Mouse (Mus musculus) MEL (cell line): Measurements from ENCODE around the gene Dll1. TPM values are rescaled to one million over a fixed set of nuclear protein-coding genes. Genes with fewer than 3 reads are reported as not detected.

Experiments used
- DNase-seq: peaks from one replicate; pipeline ENCODE4 v3.0.0; 2011; ENCODE audit warnings: low read depth, low spot score
- H3K27ac ChIP-seq: 2 replicates; pipeline ENCODE4 v1.5.1; 2012; ENCODE audit warnings: low read depth, mild to moderate bottlenecking, control low read depth, low read length, moderate library complexity; ENCODE audit not compliant: control insufficient read depth
- H3K27me3 ChIP-seq, 2 experiments: fragments of 150-350 bp in 1 of 2; sonication (generic) in 1 of 2; 2 replicates each; pipeline ENCODE4 v1.6.1; 2012; ENCODE audit warnings: low read length in 2 of 2, mild to moderate bottlenecking in 2 of 2, improper control_type of control experiment in 1 of 2, moderate library complexity in 1 of 2; ENCODE audit not compliant: insufficient read depth in 2 of 2, control insufficient read depth in 1 of 2
- H3K36me3 ChIP-seq, 2 experiments: 2 replicates each; pipeline ENCODE4 v1.6.1; 2012 to 2014; ENCODE audit warnings: low read length in 2 of 2, improper control_type of control experiment in 1 of 2, inconsistent platforms in 1 of 2, mild to moderate bottlenecking in 1 of 2; ENCODE audit not compliant: insufficient read depth in 2 of 2, control insufficient read depth in 1 of 2
- H3K4me1 ChIP-seq, 2 experiments: fragments of 150-350 bp in 1 of 2; sonication (generic) in 1 of 2; 2 replicates each; pipeline ENCODE4 v1.6.1; 2012; ENCODE audit warnings: low read length in 2 of 2, improper control_type of control experiment in 1 of 2, mild to moderate bottlenecking in 1 of 2; ENCODE audit not compliant: insufficient read depth in 2 of 2, control insufficient read depth in 1 of 2
- H3K4me3 ChIP-seq, 2 experiments: fragments of 150-350 bp in 1 of 2; sonication (generic) in 1 of 2; 2 replicates each; pipeline ENCODE4 v1.5.1; 2012; ENCODE audit warnings: low read depth in 2 of 2, low read length in 2 of 2, mild to moderate bottlenecking in 2 of 2, moderate library complexity in 2 of 2, control low read depth in 1 of 2, improper control_type of control experiment in 1 of 2; ENCODE audit not compliant: control insufficient read depth in 1 of 2, insufficient read depth in 1 of 2
- H3K79me2 ChIP-seq: 2 replicates; pipeline ENCODE4 v1.6.1; 2012; ENCODE audit warnings: mild to moderate bottlenecking, low read length, moderate library complexity; ENCODE audit not compliant: control insufficient read depth, poor library complexity, insufficient read depth
- H3K9ac ChIP-seq: 2 replicates; pipeline ENCODE4 v1.6.1; 2012; ENCODE audit warnings: low read depth, mild to moderate bottlenecking, control low read depth, low read length, moderate library complexity; ENCODE audit not compliant: control insufficient read depth, poor library complexity, severe bottlenecking
- H3K9me3 ChIP-seq: fragments of 150-350 bp; sonication (generic); replicated peaks from 2 replicates; pipeline ENCODE4 v1.6.1; 2012; ENCODE audit warnings: mild to moderate bottlenecking, low read length, improper control_type of control experiment, moderate library complexity; ENCODE audit not compliant: insufficient read depth
- CHD1 ChIP-seq: IDR thresholded peaks from 2 replicates; pipeline ENCODE4 v1.6.1; 2012; ENCODE audit warnings: low read depth, mild to moderate bottlenecking, inconsistent platforms, low read length, improper control_type of control experiment
- CTCF ChIP-seq, 3 experiments: IDR thresholded peaks in 2 of 3; conservative IDR thresholded peaks in 1 of 3; 2 replicates each; pipeline ENCODE4 v1.5.1; 2011 to 2012; ENCODE audit warnings: low read length in 3 of 3, low read depth in 2 of 3, mild to moderate bottlenecking in 2 of 3, improper control_type of control experiment in 1 of 3, inconsistent platforms in 1 of 3, mixed read lengths in 1 of 3, moderate library complexity in 1 of 3; ENCODE audit not compliant: control insufficient read depth in 1 of 3, insufficient read depth in 1 of 3, poor library complexity in 1 of 3, severe bottlenecking in 1 of 3
- EP300 ChIP-seq, 2 experiments: IDR thresholded peaks; 2 replicates each; pipeline ENCODE4 v1.6.1; 2011; ENCODE audit warnings: improper control_type of control experiment in 2 of 2, low read length in 2 of 2, low read depth in 1 of 2, mild to moderate bottlenecking in 1 of 2
- HCFC1 ChIP-seq: IDR thresholded peaks from 2 replicates; pipeline ENCODE4 v1.6.1; 2012; ENCODE audit warnings: low read depth, mild to moderate bottlenecking, inconsistent platforms, low read length, improper control_type of control experiment, moderate library complexity
- JUND ChIP-seq: IDR thresholded peaks from 2 replicates; pipeline ENCODE4 v1.6.1; 2011; ENCODE audit warnings: low read depth, mild to moderate bottlenecking, improper control_type of control experiment, low read length
- MAX ChIP-seq: IDR thresholded peaks from 2 replicates; pipeline ENCODE4 v1.6.1; 2011; ENCODE audit warnings: low read length, improper control_type of control experiment
- MAZ ChIP-seq: IDR thresholded peaks from 2 replicates; pipeline ENCODE4 v1.6.1; 2012; ENCODE audit warnings: low read depth, mild to moderate bottlenecking, inconsistent platforms, low read length, improper control_type of control experiment
- MEF2A ChIP-seq: IDR thresholded peaks from 2 replicates; pipeline ENCODE4 v1.6.1; 2014; ENCODE audit warnings: low read depth, mild to moderate bottlenecking, inconsistent platforms, low read length, improper control_type of control experiment; ENCODE audit not compliant: poor library complexity, insufficient replicate concordance, severe bottlenecking; ENCODE audit errors: extremely low read depth
- MYC ChIP-seq: IDR thresholded peaks from 2 replicates; pipeline ENCODE4 v1.6.1; 2011; ENCODE audit warnings: low read depth, mild to moderate bottlenecking, low read length, improper control_type of control experiment, moderate library complexity
- POLR2AphosphoS2 ChIP-seq: IDR thresholded peaks from 2 replicates; pipeline ENCODE4 v1.6.1; 2011; ENCODE audit warnings: low read length, improper control_type of control experiment
- RCOR1 ChIP-seq: IDR thresholded peaks from 2 replicates; pipeline ENCODE4 v1.6.1; 2012; ENCODE audit warnings: low read depth, mild to moderate bottlenecking, inconsistent platforms, low read length, improper control_type of control experiment
- SIN3A ChIP-seq: IDR thresholded peaks from 2 replicates; pipeline ENCODE4 v1.6.1; 2012; ENCODE audit warnings: low read length, improper control_type of control experiment, inconsistent platforms
- USF1 ChIP-seq: IDR thresholded peaks from 2 replicates; pipeline ENCODE4 v1.6.1; 2014; ENCODE audit warnings: low read depth, mild to moderate bottlenecking, inconsistent platforms, low read length, improper control_type of control experiment, moderate library complexity
- USF2 ChIP-seq, 2 experiments: IDR thresholded peaks; 2 replicates each; pipeline ENCODE4 v1.6.1; 2011 to 2012; ENCODE audit warnings: improper control_type of control experiment in 2 of 2, low read length in 2 of 2, borderline replicate concordance in 1 of 2, inconsistent platforms in 1 of 2, low read depth in 1 of 2, mild to moderate bottlenecking in 1 of 2; ENCODE audit not compliant: insufficient read depth in 1 of 2
- ZKSCAN1 ChIP-seq: IDR thresholded peaks from 2 replicates; pipeline ENCODE4 v1.6.1; 2012; ENCODE audit warnings: low read depth, mild to moderate bottlenecking, inconsistent platforms, low read length, improper control_type of control experiment, moderate library complexity
- polyA plus RNA-seq, 2 experiments: library from polyadenylated mRNA; stranded (reverse) in 1 of 2; unstranded in 1 of 2; fragments of >175 nt in 1 of 2; fragments of >200 nt in 1 of 2; gene quantifications; 2 replicates each; pipeline versions ENCODE4 v1.2.1 to v1.2.4; 2012; ENCODE audit warnings: low replicate concordance in 2 of 2, low read depth in 1 of 2; ENCODE audit not compliant: insufficient read length in 2 of 2, insufficient read depth in 1 of 2, missing spikeins in 1 of 2
- total RNA-seq: library from RNA; depleted of rRNA; stranded (reverse); fragments of 300-350 nt; gene quantifications from 2 replicates; pipeline ENCODE4 v1.2.3, GENCODE M21; 2012

Gene Dll1
- total and polyA plus RNA-seq, 3 experiments = not detected

- Histone ChIP-seq H3K9ac (no peak overlapping the region), H3K36me3 (no peaks in the 10 kb centered on the region), H3K27ac (no peak overlapping the region), H3K4me3 (no peak overlapping the region), H3K4me1 (no peaks in the 10 kb centered on the region), H3K79me2 (no peaks in the 10 kb centered on the region), H3K9me3 (no peaks in the 10 kb centered on the region), H3K27me3 (peaks cover 0 to 2% of the 10 kb centered on the region in 2 experiments; a peak in 3 of 4 replicates)
- no peak for DNase-seq
- TF ChIP-seq MAZ (no peak), USF2 (IDR thresholded peaks at IDR 0.05; ENCODE audit: borderline replicate concordance in 1 of 2, insufficient read depth in 1 of 2, low read depth in 1 of 2, low read length in 2 of 2) (no peak), USF1 (no peak), MEF2A (no peak), RCOR1 (no peak), POLR2AphosphoS2 (no peak), EP300 (IDR thresholded peaks at IDR 0.05; ENCODE audit: low read depth in 1 of 2, low read length in 2 of 2) (no peak), MYC (no peak), CHD1 (no peak), SIN3A (no peak), MAX (no peak), HCFC1 (no peak), ZKSCAN1 (no peak), CTCF (IDR thresholded peaks at IDR 0.05 in 2 of 3, conservative IDR thresholded peaks at IDR 0.05 in 1 of 3; ENCODE audit: control insufficient read depth in 1 of 3, insufficient read depth in 1 of 3, low read depth in 2 of 3, low read length in 3 of 3, poor library complexity in 1 of 3, severe bottlenecking in 1 of 3) (no peak)
These were observed 22.7 kb downstream of the Dll1 start for GRCm38 (mm10) chr17:15354006-15354405.

DNA sequence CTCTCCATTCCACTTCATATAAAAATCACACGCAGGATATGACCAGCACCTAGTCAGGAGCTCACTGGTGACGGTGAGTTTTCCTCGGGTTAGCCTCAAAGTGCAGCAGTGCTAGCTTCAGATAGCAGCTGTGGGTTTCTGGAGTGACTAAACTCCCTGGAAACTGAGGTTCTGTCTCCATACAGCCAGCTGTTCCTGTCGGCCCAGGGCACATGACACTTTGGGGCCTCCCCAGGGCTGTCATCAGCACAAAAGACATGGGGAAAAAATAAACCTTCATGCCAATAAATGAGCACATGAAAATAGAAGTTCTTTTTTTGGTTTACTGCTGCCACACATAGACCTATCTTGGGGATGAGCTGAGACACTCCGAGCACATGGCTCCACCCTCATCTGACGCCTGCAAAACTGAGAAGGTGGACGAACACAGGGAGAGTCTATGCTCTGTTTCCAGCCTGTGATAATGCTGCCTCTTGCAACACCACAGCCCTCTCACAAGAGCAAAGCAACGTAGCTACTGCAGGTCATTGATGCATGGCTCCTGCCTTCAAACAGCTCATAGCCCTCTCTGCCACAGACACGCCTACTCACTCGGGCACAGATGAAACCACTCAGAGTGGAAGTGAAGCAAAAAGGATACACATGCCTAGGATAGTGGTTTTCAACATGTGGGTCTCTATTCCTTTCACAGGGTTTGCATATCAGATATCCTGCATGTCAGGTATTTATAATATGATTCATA is 23.6 kb downstream of the Dll1 start:
- H3K27me3 ChIP-seq = peaks cover 0 to 2% of the 10 kb centered on the region in 2 experiments; a peak in 3 of 4 replicates
- no peak for DNase-seq
- H3K36me3 ChIP-seq = no peaks in the 10 kb centered on the region
- no peaks in the 10 kb centered on the region for H3K79me2 ChIP-seq
- H3K9ac ChIP-seq = no peak overlapping the region
- no peak overlapping the region for H3K4me3 ChIP-seq
- no peaks in the 10 kb centered on the region for H3K9me3 ChIP-seq
- no peaks in the 10 kb centered on the region for H3K4me1 ChIP-seq
- no peak overlapping the region for H3K27ac ChIP-seq
- TF ChIP-seq JUND = no peak
- no peak for TF ChIP-seq CTCF (IDR thresholded peaks at IDR 0.05 in 2 of 3, conservative IDR thresholded peaks at IDR 0.05 in 1 of 3; ENCODE audit: control insufficient read depth in 1 of 3, insufficient read depth in 1 of 3, low read depth in 2 of 3, low read length in 3 of 3, poor library complexity in 1 of 3, severe bottlenecking in 1 of 3)
- no peak for TF ChIP-seq EP300 (IDR thresholded peaks at IDR 0.05; ENCODE audit: low read depth in 1 of 2, low read length in 2 of 2)
